Mouse (Mus musculus): Measurements from ENCODE around the gene Gm20878. TPM values are rescaled to one million over a fixed set of nuclear protein-coding genes. Genes with fewer than 3 reads are reported as not detected.
"Not testable (repeated sequence)": the region's sequence is repeated elsewhere in the genome, so short reads cannot be mapped to it uniquely, and the experiment has no call there.

The Gm20878 gene
- 1.7 and 1.8 TPM in 2 replicates for polyA plus RNA-seq (2015; fragmentation: Nextera tagmentation; extraction: Ambion mirVana)

DNA sequence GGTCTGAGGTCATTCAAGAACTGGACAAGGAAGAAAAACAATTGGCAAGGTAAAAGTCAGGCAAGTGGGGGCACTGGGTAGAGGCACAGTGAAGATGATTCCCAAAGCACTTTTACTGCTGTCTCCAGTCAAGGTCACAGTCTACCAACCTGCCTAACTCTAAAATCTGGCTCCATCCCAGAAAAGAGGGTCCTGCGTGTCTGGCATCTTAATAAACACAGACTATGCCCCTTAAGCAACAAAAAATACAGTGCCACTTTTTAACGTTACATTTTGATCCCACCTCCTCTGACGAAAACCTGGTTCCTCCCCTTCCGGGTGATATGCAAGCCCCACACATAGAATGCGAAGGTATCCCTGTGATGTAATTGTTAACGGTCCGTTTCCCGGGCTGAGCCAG lies at the start of gene Gm20878:
Gene Gm20878 (plus strand): TSS at position 301 of the 400 bp plus-strand sequence.
- no CpG with 5 or more reads among the region's 8 CpGs for WGBS
- not testable (repeated sequence) for H3K4me2 ChIP-seq; ATAC-seq (ENCODE audit: extremely low read depth, insufficient number of reproducible peaks, low FRiP score, low TSS enrichment); H3K4me1 ChIP-seq; H3K27me3 ChIP-seq (replicated peaks); H3K4me3 ChIP-seq; H3K36me3 ChIP-seq; H3K9me3 ChIP-seq; H3K9ac ChIP-seq; H3K27ac ChIP-seq (replicated peaks)

DNA sequence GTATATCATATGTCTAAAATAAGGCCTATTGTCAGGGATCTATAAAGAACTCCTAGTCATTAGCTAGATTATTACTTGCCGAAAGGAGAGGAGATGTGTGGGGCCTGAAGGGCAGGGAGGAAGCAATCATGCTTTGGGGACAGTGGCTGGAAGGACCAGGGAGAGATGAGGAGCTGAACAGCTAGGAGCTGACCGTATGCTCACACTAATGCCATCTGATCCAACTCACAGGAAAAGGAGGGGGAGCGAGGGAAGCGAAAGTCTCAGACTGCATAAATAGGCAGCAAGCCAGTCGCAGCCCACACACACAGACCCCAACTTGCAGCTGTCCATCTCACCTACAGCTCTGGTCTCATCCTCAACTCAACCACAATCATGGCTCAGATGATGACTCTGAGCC lies 38.1 kb upstream of the Gm20878 start, which contains the start of gene Gm21541:
Gene Gm21541 (plus strand): TSS at position 301 of the 400 bp plus-strand sequence.
- H3K4me1 ChIP-seq; H3K27ac ChIP-seq (replicated peaks); H3K4me2 ChIP-seq; H3K9ac ChIP-seq; H3K9me3 ChIP-seq; ATAC-seq (ENCODE audit: extremely low read depth, insufficient number of reproducible peaks, low FRiP score, low TSS enrichment); H3K36me3 ChIP-seq; H3K27me3 ChIP-seq (replicated peaks); H3K4me3 ChIP-seq: not testable (repeated sequence)
- no CpG with 5 or more reads among the region's 5 CpGs for WGBS

DNA sequence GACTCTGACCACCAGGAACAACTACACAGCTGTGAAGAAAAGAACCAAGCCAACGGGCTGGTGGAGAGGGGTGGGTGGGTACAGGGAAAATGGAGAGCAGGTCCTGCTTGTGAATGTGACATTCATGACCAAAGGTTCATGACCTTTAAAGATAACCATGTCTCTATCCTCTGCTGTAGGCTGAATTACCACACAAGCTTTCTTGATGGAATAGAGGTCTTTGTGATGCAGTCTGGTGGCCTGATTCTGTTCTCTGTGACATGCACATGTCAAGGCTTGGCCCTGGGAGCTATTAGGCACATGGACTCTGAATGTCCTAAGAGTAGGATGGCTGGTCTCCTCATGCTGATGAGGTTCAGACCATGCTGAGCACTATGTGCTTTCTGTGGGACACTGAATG lies 24.4 kb downstream of the Gm20878 start, which contains the start of gene Fam205a4:
Gene Fam205a4 (plus strand): TSS at position 301 of the 400 bp plus-strand sequence.
- H3K27me3 ChIP-seq (replicated peaks); ATAC-seq (ENCODE audit: extremely low read depth, insufficient number of reproducible peaks, low FRiP score, low TSS enrichment); H3K4me3 ChIP-seq; H3K4me1 ChIP-seq; H3K9ac ChIP-seq; H3K36me3 ChIP-seq; H3K4me2 ChIP-seq; H3K27ac ChIP-seq (replicated peaks); H3K9me3 ChIP-seq: not testable (repeated sequence)
- WGBS = no CpG with 5 or more reads among the region's 1 CpGs

Other genes with a start within 250 kb of the Gm20878 start
- 2.5 and 3.9 TPM in 2 replicates for gene Cntfr, start 244.5 kb upstream of the Gm20878 start, polyA plus RNA-seq (2015; fragmentation: Nextera tagmentation; extraction: Ambion mirVana)
- gene Il11ra1, start 241.6 kb upstream of the Gm20878 start, polyA plus RNA-seq (2015; fragmentation: Nextera tagmentation; extraction: Ambion mirVana) = 137 and 146 TPM in 2 replicates
- gene Rpp25l, start 228.0 kb upstream of the Gm20878 start, polyA plus RNA-seq (2015; fragmentation: Nextera tagmentation; extraction: Ambion mirVana) = 45.1 and 50.4 TPM in 2 replicates
- 128 and 139 TPM in 2 replicates for gene Dctn3, start 218.4 kb upstream of the Gm20878 start, polyA plus RNA-seq (2015; fragmentation: Nextera tagmentation; extraction: Ambion mirVana)
- not detected in 2 replicates for gene Arid3c, start 210.4 kb upstream of the Gm20878 start, polyA plus RNA-seq (2015; fragmentation: Nextera tagmentation; extraction: Ambion mirVana)
- gene Galt, start 186.3 kb upstream of the Gm20878 start, polyA plus RNA-seq (2015; fragmentation: Nextera tagmentation; extraction: Ambion mirVana) = 54.1 and 61.6 TPM in 2 replicates
- gene Sigmar1, start 185.4 kb upstream of the Gm20878 start, polyA plus RNA-seq (2015; fragmentation: Nextera tagmentation; extraction: Ambion mirVana) = 63.3 and 69.8 TPM in 2 replicates
- gene Ccl27a, start 167.3 kb upstream of the Gm20878 start, polyA plus RNA-seq (2015; fragmentation: Nextera tagmentation; extraction: Ambion mirVana) = 44.5 and 49.3 TPM in 2 replicates
- gene Gm21541, start 38.0 kb upstream of the Gm20878 start, polyA plus RNA-seq (2015; fragmentation: Nextera tagmentation; extraction: Ambion mirVana) = 1.8 TPM in 1 of 2 replicates, not detected in the other
- 0.11 and 0.15 TPM in 2 replicates for gene Fam205a4, start 24.5 kb downstream of the Gm20878 start, polyA plus RNA-seq (2015; fragmentation: Nextera tagmentation; extraction: Ambion mirVana)
- gene Gm21093, start 93.2 kb downstream of the Gm20878 start, polyA plus RNA-seq (2015; fragmentation: Nextera tagmentation; extraction: Ambion mirVana) = not detected in 2 replicates
- not detected in 2 replicates for gene Gm3893, start 149.6 kb downstream of the Gm20878 start, polyA plus RNA-seq (2015; fragmentation: Nextera tagmentation; extraction: Ambion mirVana)
- gene Gm13304, start 173.2 kb downstream of the Gm20878 start, polyA plus RNA-seq (2015; fragmentation: Nextera tagmentation; extraction: Ambion mirVana) = 2.6 TPM in 1 of 2 replicates, not detected in the other
- not detected in 2 replicates for gene Gm13306, start 211.9 kb downstream of the Gm20878 start, polyA plus RNA-seq (2015; fragmentation: Nextera tagmentation; extraction: Ambion mirVana)
- 0.29 and 0.94 TPM in 2 replicates for gene Gm13305, start 227.0 kb downstream of the Gm20878 start, polyA plus RNA-seq (2015; fragmentation: Nextera tagmentation; extraction: Ambion mirVana)